Mouse (Mus musculus) thymus, postnatal 25 days (tissue): Measurements from ENCODE around the gene Mthfd1.
A peak's percentile ranks its signal among the peaks of the same experiment; 100 is the strongest.

Source experiments
- DNase-seq: peaks from one replicate; pipeline ENCODE4 v3.0.0; 2022

Gene Mthfd1

GRCm38 (mm10) chr12:76361405-76362302 is 106.6 kb downstream of the Mthfd1 start:
- DNase-seq: peak; percentile 33

DNA sequence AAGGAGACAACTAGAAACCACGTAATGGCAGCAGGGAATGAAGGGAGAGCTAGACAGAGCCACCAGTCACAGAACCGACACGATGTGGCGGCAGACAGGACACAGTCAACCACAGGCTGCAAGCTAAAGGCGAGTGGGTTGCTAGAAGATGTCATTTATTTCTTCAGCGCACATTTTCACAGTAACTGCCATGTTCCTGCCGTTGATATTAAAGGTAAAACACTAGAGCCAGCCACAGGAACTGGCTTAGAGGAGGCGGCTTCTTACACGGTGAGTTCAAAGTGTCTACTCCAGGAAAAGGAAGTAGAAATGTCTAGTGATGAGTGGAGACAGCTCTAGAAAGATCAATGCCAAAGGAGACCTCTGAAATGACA is 107.2 kb downstream of the Mthfd1 start:
- DNase-seq: peak; percentile 49

DNA sequence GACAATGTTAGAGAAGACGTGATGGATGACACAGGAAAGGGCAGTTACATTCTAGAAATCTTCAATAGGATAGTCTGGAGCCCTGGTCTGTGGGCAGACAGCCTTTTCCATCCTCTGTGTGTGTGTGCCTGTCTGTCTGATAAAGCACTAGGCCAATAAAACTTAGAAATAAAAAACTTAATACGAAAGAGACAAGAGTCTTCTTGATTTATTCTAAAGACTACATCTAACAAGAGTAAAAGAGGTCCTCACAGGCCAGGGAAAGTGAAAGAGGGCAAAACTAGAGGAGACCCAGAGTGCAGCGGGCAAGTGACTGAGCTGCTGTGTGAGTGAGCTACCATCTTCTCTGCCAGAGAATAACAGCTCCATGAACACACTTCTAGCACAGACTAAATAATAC is 111.2 kb downstream of the Mthfd1 start:
- no peak for DNase-seq

DNA sequence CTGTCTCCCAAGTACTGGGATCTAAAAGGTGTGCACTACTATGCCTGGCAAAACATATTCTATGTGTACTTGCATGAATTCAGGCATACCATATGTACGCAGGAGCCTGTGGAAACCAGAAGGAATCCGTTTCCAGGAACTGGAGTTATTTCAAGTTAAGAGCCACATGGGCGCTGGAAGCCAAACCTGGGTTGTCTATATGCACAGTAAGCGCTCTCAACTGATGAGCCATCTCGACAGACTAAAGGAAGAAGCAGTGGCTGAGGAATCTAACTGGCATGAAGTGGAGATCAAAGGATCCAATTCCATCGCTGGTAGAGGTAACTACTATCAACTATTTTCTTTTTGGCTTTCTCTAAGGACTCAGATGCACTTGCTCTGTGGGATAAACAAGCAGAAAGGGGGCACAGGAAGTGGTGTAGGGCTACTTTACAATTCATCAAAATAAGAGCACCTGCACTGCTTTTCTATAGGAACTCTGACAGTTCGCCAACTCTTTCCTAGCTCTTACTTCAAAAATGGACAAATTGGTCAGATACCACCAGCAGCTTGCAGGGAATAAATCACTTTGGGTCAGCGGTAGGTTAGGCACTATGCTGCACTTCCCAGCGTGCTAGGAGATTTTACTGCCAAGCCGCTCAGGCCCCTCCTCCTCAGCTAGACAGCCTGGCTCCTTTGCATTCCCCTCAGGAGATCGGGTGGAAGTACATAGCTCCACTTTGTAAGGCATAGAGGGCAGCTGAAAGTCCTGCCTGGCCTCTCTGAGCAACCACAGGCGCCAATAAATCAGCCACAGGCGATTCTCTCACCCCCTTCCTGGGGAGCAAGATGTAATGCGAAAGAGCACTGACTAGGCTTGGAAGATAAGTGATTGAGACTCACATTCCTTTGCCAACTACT is 112.2 kb downstream of the Mthfd1 start:
- peak; percentile 62 for DNase-seq

- DNase-seq: peak; percentile 33
Measured at GRCm38 (mm10) chr12:76368201-76368789, 113.2 kb downstream of the Mthfd1 start.

DNA sequence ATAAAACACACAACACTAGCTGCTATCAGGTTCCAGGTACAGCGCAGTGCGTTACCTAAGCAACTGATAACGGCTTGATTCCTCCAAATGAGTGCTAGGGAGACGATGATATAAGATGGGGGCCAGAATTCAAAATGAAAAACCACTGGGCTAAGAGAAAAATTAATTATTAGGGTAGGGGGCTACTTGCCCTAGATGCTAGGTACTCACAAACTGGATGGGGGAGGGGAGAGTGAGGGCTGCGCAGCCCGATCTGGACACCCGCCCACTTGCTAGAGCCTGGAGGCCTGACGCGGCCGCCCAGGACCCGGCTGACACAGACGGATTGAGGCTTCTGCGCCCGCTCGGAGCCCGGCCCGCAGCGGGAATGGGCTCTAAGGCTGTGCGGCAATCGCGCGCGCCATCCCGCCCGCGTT is 113.7 kb downstream of the Mthfd1 start:
- no peak for DNase-seq
